Mouse (Mus musculus) frontal cortex, postnatal 14 days (tissue): ENCODE measurements around the gene Ttl.

Source experiments
- DNase-seq, 2 experiments: peaks; one replicate each; pipeline ENCODE4 v3.0.0; 2022; ENCODE audit warnings: low spot score in 2 of 2

The Ttl gene

DNA sequence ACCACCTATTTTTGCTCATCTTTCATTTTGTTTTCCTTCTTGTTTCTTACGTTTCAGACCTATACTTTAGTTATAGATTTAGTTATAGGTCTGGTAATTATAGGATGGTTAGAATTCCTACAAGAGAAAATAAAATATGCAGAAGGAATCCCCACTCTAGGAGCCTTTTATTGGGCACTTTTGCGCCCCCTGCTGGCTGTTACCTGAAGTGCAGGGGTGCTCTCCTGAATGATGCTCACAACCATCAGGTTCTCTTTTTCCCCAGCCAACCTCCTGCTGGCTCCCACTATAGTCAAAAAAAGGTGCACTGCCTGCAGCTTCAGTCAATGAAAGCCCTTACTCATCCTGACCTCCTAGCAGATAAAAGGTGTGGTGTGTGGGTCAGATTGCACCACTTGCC lies 19.2 kb downstream of the Ttl start:
- DNase-seq, result no peak

DNA sequence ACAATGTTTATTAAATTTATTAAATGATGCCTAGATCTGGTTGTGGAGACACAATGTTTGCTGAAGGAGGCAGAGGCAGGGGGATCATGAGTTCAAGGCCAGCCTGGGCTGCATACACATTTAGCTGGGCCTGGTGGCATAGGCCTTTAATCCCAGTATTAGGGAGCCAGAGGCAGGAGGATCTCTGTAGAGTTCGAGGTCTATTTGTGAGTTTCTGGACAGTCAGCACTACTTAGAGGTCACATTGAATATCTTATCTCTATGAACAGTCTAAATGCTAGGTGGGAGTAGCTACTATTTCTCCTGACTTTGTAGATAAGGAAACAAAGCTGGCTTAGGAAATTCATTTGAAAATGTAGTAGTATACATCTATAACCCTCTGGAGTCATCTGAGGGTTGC lies 21.8 kb downstream of the Ttl start:
- no peak for DNase-seq

DNA sequence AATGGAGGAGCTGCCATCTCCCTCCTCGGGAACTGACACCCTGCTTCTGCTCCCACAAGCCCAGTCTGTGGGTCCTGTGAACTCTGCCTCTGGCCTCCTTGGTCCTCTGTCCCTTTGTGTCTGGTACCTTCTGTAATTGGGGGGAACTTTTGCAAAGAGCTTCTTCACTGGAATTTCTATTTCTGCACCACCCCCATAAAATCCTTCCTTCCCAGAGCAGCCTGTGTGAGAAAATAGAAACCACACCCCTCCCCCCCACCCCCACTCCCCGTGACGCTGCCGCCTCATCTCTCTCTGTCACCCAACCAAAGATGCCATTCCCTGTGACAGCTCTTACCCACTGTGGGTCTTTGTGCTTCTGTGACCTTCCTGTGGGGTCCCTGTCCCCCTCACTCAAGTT lies 24.6 kb downstream of the Ttl start:
- no peak for DNase-seq

DNA sequence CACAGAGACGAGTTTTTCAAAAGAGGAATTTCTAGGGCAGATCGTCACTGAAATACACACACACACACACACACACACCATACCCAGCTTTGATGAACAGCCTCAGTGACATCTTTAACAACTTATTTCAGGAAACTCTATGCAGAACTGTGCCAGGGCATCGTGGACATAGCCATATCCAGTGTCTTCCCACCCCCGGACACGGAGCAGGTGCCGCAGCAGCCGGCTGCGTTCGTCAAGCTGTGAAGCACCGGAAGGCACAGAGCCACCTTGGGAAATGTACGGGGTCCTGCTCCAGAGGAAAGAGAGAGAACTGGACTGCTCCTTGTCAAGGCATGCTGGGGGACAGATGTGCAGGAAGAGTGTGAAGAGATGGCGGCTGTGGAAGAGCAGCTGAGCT lies 27.1 kb downstream of the Ttl start:
- DNase-seq, result peak in 1 of 2 experiments; percentile 15

DNA sequence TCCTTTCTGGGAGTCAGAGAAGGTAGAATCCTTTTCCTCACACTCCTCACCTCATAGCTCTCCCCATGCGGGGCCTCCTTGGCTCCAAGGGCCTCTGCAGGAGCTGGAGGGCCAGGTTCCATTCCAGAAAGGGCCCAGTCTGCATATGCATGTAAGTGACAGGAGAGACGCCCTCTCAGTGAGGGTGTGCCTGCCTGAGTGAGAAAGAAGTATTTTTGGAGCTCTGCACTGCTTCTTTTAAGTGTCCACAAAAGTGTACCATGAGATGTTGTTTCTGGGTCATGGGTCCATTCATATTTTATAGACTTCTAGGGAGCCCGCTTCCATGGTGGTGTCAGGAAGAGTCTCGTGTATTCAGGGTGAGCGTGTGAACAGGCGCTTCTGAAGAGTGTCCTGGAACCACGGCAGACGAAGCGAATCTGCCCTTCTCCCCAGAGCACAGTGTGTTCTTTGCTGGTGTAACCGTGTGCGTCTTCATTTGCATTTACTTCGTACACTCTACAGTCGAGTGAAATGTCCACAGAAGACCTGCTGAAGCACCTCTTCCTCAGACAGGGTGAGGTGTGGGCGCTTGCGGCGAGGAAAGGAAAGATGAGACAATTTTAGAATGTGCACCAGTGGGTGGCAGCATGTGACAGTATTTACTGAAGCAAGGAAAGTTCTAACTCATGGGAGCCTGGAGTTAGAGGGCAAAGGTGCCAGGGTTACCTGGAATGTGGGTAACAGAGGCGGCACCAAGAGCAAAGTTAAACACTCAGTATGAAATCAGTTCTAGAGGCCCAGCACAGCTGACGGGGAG lies 28.4 kb downstream of the Ttl start:
- DNase-seq, result no peak

DNA sequence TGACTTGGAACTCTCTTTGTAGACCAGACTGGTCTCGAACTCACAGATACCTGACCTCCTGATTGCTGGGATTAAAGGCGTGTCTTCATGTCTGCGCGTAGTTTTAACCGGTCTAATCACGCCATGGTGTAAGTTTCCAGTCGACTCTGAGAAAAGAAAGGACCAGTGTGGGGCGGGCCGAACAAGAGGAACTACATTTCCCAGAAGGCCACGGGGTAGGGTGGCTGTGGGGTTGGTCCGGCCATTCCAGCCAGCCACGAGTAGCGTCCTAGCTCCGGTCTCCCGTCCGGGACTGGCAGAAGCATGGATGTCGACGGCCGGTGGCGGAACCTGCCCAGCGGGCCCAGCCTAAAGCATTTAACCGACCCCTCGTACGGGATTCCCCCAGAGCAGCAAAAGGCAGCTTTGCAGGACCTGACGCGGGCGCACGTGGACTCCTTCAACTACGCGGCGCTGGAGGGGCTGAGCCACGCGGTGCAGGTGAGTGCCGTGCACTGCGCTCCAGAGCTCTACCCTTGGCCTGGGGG lies 35.1 kb downstream of the Ttl start, which contains the start of gene Polr1b:
Gene Polr1b, plus strand, starts transcription at position 212 of the 527 bp plus-strand sequence.
- peak; percentile 88 to 90 for DNase-seq

DNA sequence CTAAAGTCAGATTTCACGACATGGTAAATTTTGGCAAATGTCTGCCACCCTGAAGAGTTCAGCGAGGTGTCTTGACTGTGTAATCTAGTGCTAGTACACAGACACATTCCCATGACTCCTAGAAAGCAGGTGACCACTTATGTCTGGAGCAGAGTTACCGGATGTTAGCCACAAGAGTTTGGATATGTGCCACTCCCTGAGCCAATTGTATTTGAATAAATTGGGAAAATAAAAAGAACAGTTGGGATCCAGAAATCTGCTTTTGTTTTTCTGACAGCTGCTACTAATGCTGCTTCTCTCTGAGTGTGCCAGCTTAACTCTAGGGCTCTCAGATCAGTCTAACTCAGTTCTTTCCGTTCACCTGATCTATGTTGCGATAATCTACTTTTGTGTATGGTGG lies 47.2 kb downstream of the Ttl start:
- no peak for DNase-seq

DNA sequence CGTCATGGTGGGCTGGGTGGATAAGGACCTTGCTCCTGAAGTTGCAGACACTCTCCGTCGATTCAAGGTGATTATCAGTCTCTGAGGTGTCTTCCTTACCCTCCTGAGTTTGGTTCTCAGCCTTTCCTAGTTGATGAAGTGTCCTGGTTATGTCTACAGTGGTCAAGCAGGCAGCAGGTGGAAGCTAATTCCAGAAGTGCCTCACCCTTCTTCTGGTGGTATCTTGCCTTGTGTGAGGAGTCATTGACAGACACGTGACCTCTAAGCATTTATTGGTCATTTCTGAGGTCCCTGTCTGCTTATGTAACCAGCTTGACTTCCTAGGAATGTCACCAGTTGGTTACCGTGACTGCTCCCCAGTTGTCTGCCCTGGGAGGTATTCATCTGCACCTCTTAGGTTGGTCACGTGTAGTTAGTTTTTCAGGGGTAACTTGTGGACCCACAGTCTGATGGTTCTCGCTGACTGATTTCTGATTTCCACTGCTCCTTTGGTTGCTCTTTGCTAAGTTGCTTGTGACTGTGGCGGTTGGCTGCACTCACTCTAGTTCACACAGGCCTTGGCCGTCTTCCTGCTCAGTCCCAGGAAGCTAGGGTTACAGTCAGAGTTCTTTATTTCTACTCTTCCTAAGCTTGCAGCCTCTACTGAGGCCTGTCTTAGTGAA lies 50.1 kb downstream of the Ttl start:
- no peak for DNase-seq

DNA sequence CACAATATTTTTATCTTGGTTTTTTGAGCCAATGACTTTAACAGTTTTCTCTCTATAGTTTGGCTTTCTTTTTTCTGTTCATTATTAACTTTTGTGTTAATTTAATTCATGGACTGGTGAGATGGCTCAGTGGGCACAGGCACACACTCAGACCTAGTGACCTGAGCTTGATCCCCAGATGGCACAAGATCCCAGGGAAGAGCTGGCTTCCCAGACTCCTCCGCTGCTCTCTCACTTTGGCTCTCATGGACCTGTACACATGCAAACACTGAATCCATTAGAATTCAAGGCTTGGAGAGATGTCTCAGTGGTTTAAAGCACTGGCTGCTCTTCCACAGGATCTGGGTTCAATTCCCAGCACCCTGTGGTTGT lies 50.6 kb downstream of the Ttl start:
- no peak for DNase-seq

DNA sequence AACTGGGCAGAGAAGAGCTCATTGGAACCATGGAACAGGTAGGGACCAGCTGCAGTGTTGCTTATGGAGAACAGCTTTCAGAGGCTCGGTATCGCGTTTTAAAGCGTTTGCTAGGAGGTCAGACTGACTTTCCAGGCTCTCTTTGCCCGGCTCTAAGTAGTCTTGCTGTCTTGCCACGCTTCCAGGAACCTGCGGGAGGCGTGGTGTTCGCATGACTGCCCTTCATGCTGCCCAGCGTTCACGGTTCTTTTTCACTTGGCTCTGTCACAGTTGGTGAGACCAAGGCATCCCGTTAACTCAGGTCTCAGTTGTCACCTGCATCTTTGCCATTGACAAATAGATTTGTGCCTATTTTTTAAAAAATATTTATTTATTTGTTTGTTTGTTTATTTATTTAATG lies 52.3 kb downstream of the Ttl start:
- no peak for DNase-seq

DNA sequence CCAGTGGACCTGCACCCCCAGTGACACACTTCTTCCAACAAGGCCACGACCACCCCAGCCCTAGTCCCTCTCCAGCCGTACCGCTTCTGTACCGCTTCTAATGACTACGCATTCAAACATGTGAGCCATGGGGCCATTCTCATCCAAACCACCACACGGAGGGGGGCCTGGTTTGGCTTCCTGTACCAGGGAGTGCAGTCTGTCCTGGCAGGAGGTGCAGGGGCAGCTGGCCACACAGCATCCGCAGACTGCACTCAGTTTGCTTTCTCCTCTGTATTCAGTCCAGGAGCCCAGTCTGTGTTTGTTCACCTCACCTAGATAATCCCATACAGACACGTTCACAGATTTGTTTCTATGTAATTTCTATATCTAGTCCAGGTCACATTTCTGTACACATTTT lies 56.2 kb downstream of the Ttl start:
- DNase-seq, result no peak

DNA sequence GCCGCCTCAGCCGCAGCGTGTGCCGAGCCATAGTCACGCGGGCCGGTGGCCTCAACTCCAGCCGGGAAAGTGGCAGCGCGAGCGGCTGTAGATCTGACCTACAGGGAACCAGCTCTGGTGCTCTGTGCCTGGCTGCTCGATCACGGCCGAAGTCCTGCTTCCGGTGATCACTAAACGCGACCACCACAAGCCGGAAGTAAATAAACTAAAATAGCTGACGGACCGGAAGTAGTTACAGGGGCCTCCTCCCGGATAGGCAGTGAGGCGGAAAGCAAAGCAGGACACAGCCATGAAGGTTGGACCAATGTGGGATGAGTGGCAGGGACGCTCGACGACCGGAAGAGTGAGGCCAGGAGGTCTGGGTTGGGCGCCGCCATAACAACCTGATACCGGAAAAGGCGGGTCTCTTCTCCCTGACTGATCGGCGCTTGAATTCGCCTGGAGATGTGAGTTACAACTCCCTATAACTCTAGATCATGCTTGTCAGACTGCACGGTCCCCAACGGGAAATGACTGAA lies 63.7 kb downstream of the Ttl start, which contains the start of gene Chchd5:
Gene Chchd5, plus strand, starts transcription at position 289 of the 518 bp plus-strand sequence.
- peak; percentile 89 to 94 for DNase-seq

DNA sequence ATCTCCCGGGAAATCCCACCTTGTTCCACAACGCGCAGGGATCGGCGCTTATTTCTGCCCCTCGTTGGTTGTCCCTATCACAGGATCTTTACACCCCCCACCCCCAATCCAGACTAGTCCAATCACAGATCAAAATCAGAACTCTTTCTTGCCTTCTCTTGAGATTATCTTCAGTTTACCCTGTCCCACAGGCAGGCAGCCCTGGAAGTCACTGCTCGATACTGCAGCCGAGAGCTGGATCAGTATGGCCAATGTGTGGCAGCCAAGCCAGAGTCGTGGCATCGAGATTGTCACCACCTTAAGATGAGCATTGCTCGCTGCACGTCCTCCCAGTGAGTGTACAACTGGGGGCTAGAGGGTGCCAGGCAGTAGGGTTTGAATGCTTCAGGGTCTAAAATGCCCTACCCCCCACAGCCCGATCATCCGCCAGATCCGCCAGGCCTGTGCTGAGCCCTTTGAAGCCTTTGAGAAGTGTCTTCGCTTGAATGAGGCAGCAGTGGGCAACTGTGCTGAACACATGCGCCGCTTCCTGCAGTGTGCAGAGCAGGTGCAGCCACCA lies 64.3 kb downstream of the Ttl start:
- DNase-seq, result peak in 1 of 2 experiments; percentile 21

DNA sequence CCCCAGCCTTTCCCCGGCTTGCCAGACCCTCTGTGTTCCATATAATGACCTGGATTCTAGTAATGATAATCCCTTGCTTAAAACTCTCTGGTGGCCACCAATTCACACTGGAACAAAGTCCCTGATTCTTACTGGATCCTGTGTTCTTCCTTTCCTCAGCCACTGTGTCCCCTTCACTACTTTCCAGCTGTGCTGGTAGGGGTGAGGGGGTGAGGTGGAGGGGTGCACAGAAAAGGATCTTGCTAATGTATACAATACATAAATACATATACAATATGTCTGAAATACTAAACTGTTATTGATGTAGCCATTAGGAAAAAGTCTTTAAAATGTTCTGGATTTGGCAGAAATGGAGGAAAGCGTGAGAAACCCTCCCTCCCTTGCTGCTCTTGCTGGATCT lies 65.0 kb downstream of the Ttl start:
- DNase-seq, result no peak

DNA sequence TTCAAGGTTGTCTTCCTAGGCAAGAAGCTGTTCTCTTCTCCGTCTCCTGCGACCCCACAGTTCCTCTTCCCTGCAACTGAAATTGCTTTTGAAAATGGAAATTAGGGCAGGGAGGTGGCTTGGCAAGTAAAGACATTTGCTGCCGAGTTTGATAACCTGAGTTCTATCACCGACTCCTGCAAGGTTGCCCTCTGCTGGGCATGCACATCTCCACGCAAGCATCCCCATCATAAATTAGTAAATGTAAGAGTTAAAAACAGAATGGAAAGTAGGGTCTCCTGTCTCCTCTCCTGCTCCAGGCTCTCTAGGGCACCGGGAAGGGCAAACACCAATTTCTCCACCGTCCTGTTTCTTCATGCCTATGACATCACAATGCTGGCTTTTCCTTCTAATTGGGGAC lies 66.5 kb downstream of the Ttl start:
- no peak for DNase-seq

DNA sequence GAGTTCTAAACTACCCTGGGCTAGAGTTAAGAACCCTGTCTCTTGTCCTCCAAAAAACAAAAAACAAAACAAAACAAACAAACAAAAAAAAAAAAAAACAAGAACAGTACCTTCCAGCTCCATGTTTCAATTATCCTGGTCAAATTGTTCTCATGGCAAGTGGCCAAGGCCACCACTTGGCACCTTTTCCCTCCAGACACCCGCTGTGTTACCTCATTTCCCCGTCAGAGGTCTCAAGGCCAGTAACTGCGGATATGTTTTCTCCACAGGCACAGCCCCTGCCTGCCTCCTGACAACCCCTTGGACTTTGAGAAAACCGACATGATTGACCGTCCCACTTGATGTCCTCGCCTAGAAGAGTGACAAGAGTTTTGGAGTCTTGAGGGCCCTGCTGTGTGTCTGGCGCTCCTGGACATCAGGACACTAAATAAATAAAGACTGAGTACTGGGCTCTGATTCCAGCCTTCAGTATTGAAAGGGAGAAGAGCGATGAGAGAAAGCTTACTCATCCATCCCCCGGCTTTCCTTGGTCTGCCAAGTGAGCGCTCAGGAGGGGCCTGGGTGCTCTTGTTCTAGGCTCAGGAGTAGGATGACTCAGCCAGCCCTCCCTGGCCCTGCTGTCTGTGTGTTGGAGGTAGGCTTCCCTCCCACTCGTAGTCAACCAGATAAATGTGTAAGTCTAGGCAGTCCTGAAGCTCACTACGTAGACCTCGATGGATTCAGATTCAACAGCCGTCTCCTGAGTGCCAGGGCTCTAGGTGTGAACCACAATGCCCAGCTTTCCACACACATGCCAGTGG lies 67.5 kb downstream of the Ttl start:
- peak; percentile 7 to 27 for DNase-seq

DNA sequence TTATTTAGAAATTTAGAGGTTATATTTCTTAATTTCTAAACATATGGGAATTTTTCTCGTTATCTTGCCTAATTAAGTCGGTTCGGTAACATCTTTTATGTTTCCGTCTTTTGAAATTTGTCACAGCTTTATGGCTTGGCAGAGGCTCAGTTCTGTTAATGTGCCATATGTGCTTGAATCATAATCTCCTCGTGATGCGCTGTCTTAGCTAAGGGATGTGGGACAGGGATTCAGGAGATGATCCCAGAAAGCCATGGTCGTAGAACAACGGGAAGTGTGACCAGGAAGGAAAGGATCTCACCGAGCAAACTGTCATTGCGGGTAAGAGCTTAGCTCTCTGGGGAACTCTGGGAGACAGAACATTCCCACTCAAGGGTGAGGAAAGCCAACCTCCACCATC lies 74.2 kb downstream of the Ttl start:
- peak in 1 of 2 experiments; percentile 13 for DNase-seq
